Mouse (Mus musculus) MEL (cell line): ENCODE results near the gene Pnpla2.

Experiments used
- BHLHE40 ChIP-seq: IDR thresholded peaks from 2 replicates; pipeline ENCODE4 v1.6.1; 2012; ENCODE audit warnings: low read depth, mild to moderate bottlenecking, inconsistent platforms, low read length, improper control_type of control experiment, borderline replicate concordance
- CHD2 ChIP-seq: IDR thresholded peaks from 2 replicates; pipeline ENCODE4 v1.6.1; 2011; ENCODE audit warnings: low read length, improper control_type of control experiment
- CTCF ChIP-seq, 3 experiments: IDR thresholded peaks in 2 of 3; conservative IDR thresholded peaks in 1 of 3; 2 replicates each; pipeline ENCODE4 v1.5.1; 2011 to 2012; ENCODE audit warnings: low read length in 3 of 3, low read depth in 2 of 3, mild to moderate bottlenecking in 2 of 3, improper control_type of control experiment in 1 of 3, inconsistent platforms in 1 of 3, mixed read lengths in 1 of 3, moderate library complexity in 1 of 3; ENCODE audit not compliant: control insufficient read depth in 1 of 3, insufficient read depth in 1 of 3, poor library complexity in 1 of 3, severe bottlenecking in 1 of 3
- ELF1 ChIP-seq: IDR thresholded peaks from 2 replicates; pipeline ENCODE4 v1.6.1; 2014; ENCODE audit warnings: low read depth, mild to moderate bottlenecking, inconsistent platforms, low read length, improper control_type of control experiment, moderate library complexity
- EP300 ChIP-seq, 2 experiments: IDR thresholded peaks; 2 replicates each; pipeline ENCODE4 v1.6.1; 2011; ENCODE audit warnings: improper control_type of control experiment in 2 of 2, low read length in 2 of 2, low read depth in 1 of 2, mild to moderate bottlenecking in 1 of 2
- GATA1 ChIP-seq: IDR thresholded peaks from 2 replicates; pipeline ENCODE4 v1.6.1; 2011; ENCODE audit warnings: low read depth, low read length, improper control_type of control experiment
- HCFC1 ChIP-seq: IDR thresholded peaks from 2 replicates; pipeline ENCODE4 v1.6.1; 2012; ENCODE audit warnings: low read depth, mild to moderate bottlenecking, inconsistent platforms, low read length, improper control_type of control experiment, moderate library complexity
- JUND ChIP-seq: IDR thresholded peaks from 2 replicates; pipeline ENCODE4 v1.6.1; 2011; ENCODE audit warnings: low read depth, mild to moderate bottlenecking, improper control_type of control experiment, low read length
- RCOR1 ChIP-seq: IDR thresholded peaks from 2 replicates; pipeline ENCODE4 v1.6.1; 2012; ENCODE audit warnings: low read depth, mild to moderate bottlenecking, inconsistent platforms, low read length, improper control_type of control experiment
- SIN3A ChIP-seq: IDR thresholded peaks from 2 replicates; pipeline ENCODE4 v1.6.1; 2012; ENCODE audit warnings: low read length, improper control_type of control experiment, inconsistent platforms
- TAL1 ChIP-seq: IDR thresholded peaks from 2 replicates; pipeline ENCODE4 v1.6.1; 2012; ENCODE audit warnings: mild to moderate bottlenecking, inconsistent platforms, low read length, moderate library complexity, mixed read lengths
- USF1 ChIP-seq: IDR thresholded peaks from 2 replicates; pipeline ENCODE4 v1.6.1; 2014; ENCODE audit warnings: low read depth, mild to moderate bottlenecking, inconsistent platforms, low read length, improper control_type of control experiment, moderate library complexity
- ZMIZ1 ChIP-seq: IDR thresholded peaks from 2 replicates; pipeline ENCODE4 v1.6.1; 2012; ENCODE audit warnings: low read depth, mild to moderate bottlenecking, inconsistent platforms, low read length, improper control_type of control experiment, moderate library complexity

DNA sequence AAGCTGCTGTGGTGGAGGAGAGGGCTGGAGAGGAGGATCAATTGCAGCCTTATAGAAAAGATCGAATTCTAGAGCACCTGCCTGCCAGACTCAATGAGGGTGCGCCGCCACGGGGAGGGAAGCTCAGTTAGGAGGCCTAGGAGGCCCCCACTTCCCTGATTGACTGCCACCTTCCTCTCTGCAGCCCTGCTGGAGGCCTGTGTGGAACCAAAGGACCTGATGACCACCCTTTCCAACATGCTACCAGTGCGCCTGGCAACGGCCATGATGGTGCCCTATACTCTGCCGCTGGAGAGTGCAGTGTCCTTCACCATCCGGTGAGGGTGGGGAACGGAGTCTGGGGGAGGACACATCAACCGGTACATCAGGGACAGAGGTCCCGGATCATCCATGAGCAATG lies 3.7 kb downstream of the Pnpla2 start:
- TF ChIP-seq EP300 (IDR thresholded peaks at IDR 0.05; ENCODE audit: low read depth in 1 of 2, low read length in 2 of 2), result no peak
- no peak for TF ChIP-seq CTCF (IDR thresholded peaks at IDR 0.05 in 2 of 3, conservative IDR thresholded peaks at IDR 0.05 in 1 of 3; ENCODE audit: control insufficient read depth in 1 of 3, insufficient read depth in 1 of 3, low read depth in 2 of 3, low read length in 3 of 3, poor library complexity in 1 of 3, severe bottlenecking in 1 of 3)
- no peak for TF ChIP-seq USF1
- no peak for TF ChIP-seq JUND
- no peak for TF ChIP-seq GATA1
- no peak for TF ChIP-seq SIN3A
- TF ChIP-seq ZMIZ1, result no peak
- TF ChIP-seq TAL1, result no peak
- no peak for TF ChIP-seq HCFC1
- no peak for TF ChIP-seq ELF1
- no peak for TF ChIP-seq CHD2
- no peak for TF ChIP-seq BHLHE40
- TF ChIP-seq RCOR1, result no peak
